Mouse (Mus musculus) cerebellum, postnatal 14 days (tissue): Measurements from ENCODE around the gene Naa25.

Source experiments
- DNase-seq, 2 experiments: peaks; one replicate each; pipeline ENCODE4 v3.0.0; 2021; ENCODE audit warnings: mixed read lengths in 2 of 2

The Naa25 gene

GRCm38 (mm10) chr5:121397187-121398145 is at the start of gene Naa25:
Gene Naa25 (plus strand): TSS chr5:121397936.
- peak; percentile 97 to 98 for DNase-seq

- DNase-seq, result no peak
Observed at GRCm38 (mm10) chr5:121359229-121359628, 38.5 kb upstream of the Naa25 start.

- no peak for DNase-seq
Observed at GRCm38 (mm10) chr5:121361696-121362095, 36.0 kb upstream of the Naa25 start.

- DNase-seq, result no peak
Observed at GRCm38 (mm10) chr5:121363441-121363840, 34.3 kb upstream of the Naa25 start.

GRCm38 (mm10) chr5:121366449-121367225 is 31.1 kb upstream of the Naa25 start:
- peak; percentile 45 to 53 for DNase-seq

- no peak for DNase-seq
Observed at GRCm38 (mm10) chr5:121367255-121367654, 30.5 kb upstream of the Naa25 start.

GRCm38 (mm10) chr5:121371712-121372111 is 26.0 kb upstream of the Naa25 start:
- DNase-seq, result no peak

GRCm38 (mm10) chr5:121374790-121375189 is 22.9 kb upstream of the Naa25 start:
- DNase-seq, result no peak

- peak; percentile 43 to 75 for DNase-seq
Observed at GRCm38 (mm10) chr5:121376972-121377371, 20.8 kb upstream of the Naa25 start.

- DNase-seq, result no peak
Observed at GRCm38 (mm10) chr5:121378678-121379256, 19.0 kb upstream of the Naa25 start.

- peak in 1 of 2 experiments; percentile 63 for DNase-seq
Observed at GRCm38 (mm10) chr5:121380692-121381091, 17.0 kb upstream of the Naa25 start.

GRCm38 (mm10) chr5:121383857-121384756 is 13.6 kb upstream of the Naa25 start:
- DNase-seq, result no peak

- peak in 1 of 2 experiments; percentile 68 for DNase-seq
Observed at GRCm38 (mm10) chr5:121384757-121385460, 12.8 kb upstream of the Naa25 start.

GRCm38 (mm10) chr5:121385461-121386119 is 12.1 kb upstream of the Naa25 start, which contains the start of gene Trafd1:
Gene Trafd1 (minus strand): TSS chr5:121385632.
- DNase-seq, result peak; percentile 95

- DNase-seq, result no peak
Observed at GRCm38 (mm10) chr5:121386120-121386909, 11.4 kb upstream of the Naa25 start.

- DNase-seq, result no peak
Observed at GRCm38 (mm10) chr5:121387126-121387525, 10.6 kb upstream of the Naa25 start.

- no peak for DNase-seq
Observed at GRCm38 (mm10) chr5:121389106-121389505, 8.6 kb upstream of the Naa25 start.

GRCm38 (mm10) chr5:121389691-121390090 is 8.0 kb upstream of the Naa25 start:
- no peak for DNase-seq

- peak; percentile 74 to 78 for DNase-seq
Observed at GRCm38 (mm10) chr5:121392667-121393380, 4.9 kb upstream of the Naa25 start.
